Mouse (Mus musculus): ENCODE results near the gene Gse1. TPM values are rescaled to one million over a fixed set of nuclear protein-coding genes. Genes with fewer than 3 reads are reported as not detected.

The Gse1 gene
- polyA plus RNA-seq, 1 experiment from 2014 or later, result 23.9 TPM

DNA sequence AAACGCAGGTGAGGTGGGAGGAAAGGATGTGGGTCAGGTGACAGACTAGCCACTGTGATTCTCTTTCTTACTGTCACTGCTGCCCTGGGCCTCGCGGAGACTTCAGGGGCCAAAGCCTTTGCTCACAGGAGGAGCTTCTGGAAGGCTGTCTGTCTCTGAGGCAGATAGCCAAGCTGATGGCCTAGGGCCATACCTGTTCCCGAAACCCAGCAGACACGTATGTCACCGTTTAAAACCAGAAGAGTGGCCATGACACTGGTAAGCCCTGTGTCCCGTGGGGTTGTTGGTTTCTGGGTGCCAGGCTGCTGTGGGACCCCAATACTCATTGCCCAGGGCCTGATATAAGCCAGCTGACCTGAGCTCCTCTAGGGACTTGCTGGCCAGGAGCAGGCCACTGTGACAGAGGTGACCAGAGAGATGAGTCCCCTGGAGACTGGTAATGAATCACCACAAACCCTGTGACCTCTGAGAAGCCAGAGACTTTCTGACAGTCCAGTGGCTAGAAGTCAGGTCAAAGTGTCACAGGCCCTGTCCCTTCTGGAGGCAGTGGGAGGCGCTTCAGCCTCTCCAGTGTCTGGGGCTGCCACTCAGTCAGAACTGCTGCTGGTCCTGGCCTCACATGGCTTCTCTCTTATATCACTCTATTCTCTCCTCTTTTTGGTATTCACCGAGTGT is 253.9 kb downstream of the Gse1 start:
- Histone ChIP-seq H3K9ac (no peak overlapping the region), H3K4me2 (replicated peaks) (no peak overlapping the region), H3K4me1 (replicated peaks; ENCODE audit: control insufficient read depth, insufficient read depth, low read length) (peaks cover 40% of the 10 kb centered on the region), H3K4me3 (replicated peaks; ENCODE audit: low read length) (no peak overlapping the region), H3K36me3 (replicated peaks; ENCODE audit: control insufficient read depth, insufficient read depth) (no peaks in the 10 kb centered on the region), H3K9me3 (ENCODE audit: control insufficient read depth, low read length) (no peaks in the 10 kb centered on the region), H3K27me3 (ENCODE audit: control insufficient read depth, insufficient read depth, low read length) (no peaks in the 10 kb centered on the region), H3K27ac (no peak overlapping the region)
- no peak for DNase-seq (ENCODE audit: low spot score)
- ATAC-seq (ENCODE audit: low FRiP score), result no peak
- WGBS, result 77% methylated on average over 9 of the region's 9 CpGs

DNA sequence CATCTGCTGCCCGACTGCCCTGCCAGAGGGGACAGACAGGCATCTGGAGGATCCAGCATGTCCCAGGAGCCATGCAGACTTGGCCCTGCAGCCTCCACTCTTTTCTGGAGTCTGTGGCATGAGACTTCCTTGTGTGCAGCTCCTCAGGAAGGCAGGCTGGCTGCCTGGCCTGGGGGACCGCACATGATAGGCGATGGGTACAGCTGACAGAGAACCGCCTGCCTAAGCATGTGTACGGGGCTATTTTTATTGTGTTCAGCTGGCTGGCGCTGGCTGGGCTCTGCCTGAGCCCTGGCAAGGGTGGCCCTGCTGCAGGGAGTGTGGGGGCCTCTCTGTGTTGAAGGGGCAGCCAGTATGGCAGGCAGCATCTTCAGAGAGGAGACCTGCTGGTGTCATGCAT is 256.2 kb downstream of the Gse1 start:
- peak overlapping the region; percentile 68 for H3K27ac ChIP-seq
- DNase-seq (ENCODE audit: low spot score) (no peak), ATAC-seq (ENCODE audit: low FRiP score) (no peak)
- H3K4me2 ChIP-seq (replicated peaks), result 0 out of 2 replicates have a peak overlapping the region, but pooled peaks have one; percentile 27
- 27% methylated on average over 6 of the region's 6 CpGs for WGBS
- no peaks in the 10 kb centered on the region for H3K36me3 ChIP-seq (replicated peaks; ENCODE audit: control insufficient read depth, insufficient read depth)
- H3K9ac ChIP-seq, result peak overlapping the region; percentile 16; the same call in 1 of the 2 replicates
- no peaks in the 10 kb centered on the region for H3K27me3 ChIP-seq (ENCODE audit: control insufficient read depth, insufficient read depth, low read length)
- H3K4me3 ChIP-seq (replicated peaks; ENCODE audit: low read length), result no peak overlapping the region
- H3K4me1 ChIP-seq (replicated peaks; ENCODE audit: control insufficient read depth, insufficient read depth, low read length), result peaks cover 35% of the 10 kb centered on the region
- no peaks in the 10 kb centered on the region for H3K9me3 ChIP-seq (ENCODE audit: control insufficient read depth, low read length)

DNA sequence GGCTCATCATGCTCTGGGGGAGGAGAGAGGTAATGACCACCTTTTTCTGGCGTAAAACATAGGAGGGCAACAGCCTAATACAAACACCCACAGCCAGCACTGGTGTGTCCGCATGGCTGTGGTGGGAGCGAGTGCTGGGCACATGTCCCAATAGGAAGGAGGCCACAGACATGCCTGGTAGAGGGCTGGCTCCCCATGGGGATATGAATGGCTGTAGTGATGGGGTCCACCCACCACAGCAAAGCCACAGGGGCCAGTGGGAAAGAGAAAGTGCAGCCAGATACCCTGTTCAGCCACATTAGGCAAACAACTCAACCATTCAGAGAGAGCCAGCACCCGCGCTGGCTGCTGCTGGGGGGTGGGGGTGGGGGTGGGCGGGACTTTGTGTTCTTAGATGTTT is 256.9 kb downstream of the Gse1 start:
- ATAC-seq (ENCODE audit: low FRiP score), result peak; percentile 26; the same call in 1 of the 2 replicates
- WGBS, result 20% methylated on average over 6 of the region's 6 CpGs
- Histone ChIP-seq H3K27me3 (ENCODE audit: control insufficient read depth, insufficient read depth, low read length) (no peaks in the 10 kb centered on the region), H3K4me1 (replicated peaks; ENCODE audit: control insufficient read depth, insufficient read depth, low read length) (peaks cover 35% of the 10 kb centered on the region), H3K4me3 (replicated peaks; ENCODE audit: low read length) (no peak overlapping the region), H3K9me3 (ENCODE audit: control insufficient read depth, low read length) (no peaks in the 10 kb centered on the region), H3K36me3 (replicated peaks; ENCODE audit: control insufficient read depth, insufficient read depth) (no peaks in the 10 kb centered on the region), H3K27ac (peak overlapping the region; percentile 68), H3K9ac (no peak overlapping the region), H3K4me2 (replicated peaks) (peak overlapping the region; percentile 27; the same call in 1 of the 2 replicates)
- no peak for DNase-seq (ENCODE audit: low spot score)

DNA sequence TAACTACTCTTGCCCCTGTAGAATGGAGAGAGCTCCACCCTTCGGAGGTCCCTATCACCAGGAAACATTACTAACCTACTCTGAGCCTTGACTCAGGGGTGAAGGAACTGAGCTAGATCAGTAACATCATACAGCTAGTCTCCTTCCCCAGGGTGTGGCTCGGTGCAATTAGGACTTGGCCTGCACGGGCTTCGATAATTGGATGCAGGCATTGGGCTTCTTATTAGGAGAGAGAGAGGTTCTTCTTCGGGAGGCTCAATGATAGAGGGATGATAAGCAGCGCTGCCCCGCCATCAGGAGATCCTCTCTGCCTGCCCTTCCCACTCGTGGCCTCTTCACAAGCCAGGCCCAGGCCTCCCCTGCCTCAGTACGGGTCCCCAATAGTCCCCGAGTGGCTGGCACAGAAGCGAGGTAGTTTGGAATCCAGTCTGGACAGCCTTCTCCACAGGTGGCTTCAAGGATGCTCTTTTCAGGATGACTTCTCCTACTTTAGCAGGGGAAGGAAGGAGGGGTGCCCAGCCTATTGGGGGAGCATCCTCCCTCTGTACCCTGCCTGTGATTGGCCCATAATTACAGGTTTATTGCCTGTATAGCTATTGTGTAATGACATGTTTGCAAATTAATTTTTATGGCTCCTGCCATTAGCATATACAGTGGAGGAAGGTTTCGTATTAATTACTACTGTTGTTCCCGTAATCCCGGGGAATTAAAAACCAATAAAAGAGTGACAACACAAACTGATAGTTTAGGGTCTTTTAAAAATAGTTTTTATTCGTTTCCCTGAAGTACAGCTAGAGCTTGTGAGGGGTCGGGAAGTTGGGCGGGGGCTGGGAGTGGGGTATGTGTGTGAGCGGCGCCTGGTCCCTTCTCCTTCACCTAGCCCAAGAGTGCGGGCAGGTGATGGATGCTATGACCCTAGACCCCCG is 257.6 kb downstream of the Gse1 start:
- no peak for DNase-seq (ENCODE audit: low spot score)
- peak overlapping the region; percentile 100 for H3K27ac ChIP-seq
- H3K9ac ChIP-seq, result peak overlapping the region; percentile 94
- no peaks in the 10 kb centered on the region for H3K9me3 ChIP-seq (ENCODE audit: control insufficient read depth, low read length)
- peak overlapping the region; percentile 98 for H3K4me2 ChIP-seq (replicated peaks)
- peaks cover 41% of the 10 kb centered on the region for H3K4me1 ChIP-seq (replicated peaks; ENCODE audit: control insufficient read depth, insufficient read depth, low read length)
- H3K4me3 ChIP-seq (replicated peaks; ENCODE audit: low read length), result peak overlapping the region; percentile 87
- WGBS, result 21% methylated on average over 21 of the region's 21 CpGs
- H3K27me3 ChIP-seq (ENCODE audit: control insufficient read depth, insufficient read depth, low read length), result no peaks in the 10 kb centered on the region
- no peak for ATAC-seq (ENCODE audit: low FRiP score)
- no peaks in the 10 kb centered on the region for H3K36me3 ChIP-seq (replicated peaks; ENCODE audit: control insufficient read depth, insufficient read depth)

DNA sequence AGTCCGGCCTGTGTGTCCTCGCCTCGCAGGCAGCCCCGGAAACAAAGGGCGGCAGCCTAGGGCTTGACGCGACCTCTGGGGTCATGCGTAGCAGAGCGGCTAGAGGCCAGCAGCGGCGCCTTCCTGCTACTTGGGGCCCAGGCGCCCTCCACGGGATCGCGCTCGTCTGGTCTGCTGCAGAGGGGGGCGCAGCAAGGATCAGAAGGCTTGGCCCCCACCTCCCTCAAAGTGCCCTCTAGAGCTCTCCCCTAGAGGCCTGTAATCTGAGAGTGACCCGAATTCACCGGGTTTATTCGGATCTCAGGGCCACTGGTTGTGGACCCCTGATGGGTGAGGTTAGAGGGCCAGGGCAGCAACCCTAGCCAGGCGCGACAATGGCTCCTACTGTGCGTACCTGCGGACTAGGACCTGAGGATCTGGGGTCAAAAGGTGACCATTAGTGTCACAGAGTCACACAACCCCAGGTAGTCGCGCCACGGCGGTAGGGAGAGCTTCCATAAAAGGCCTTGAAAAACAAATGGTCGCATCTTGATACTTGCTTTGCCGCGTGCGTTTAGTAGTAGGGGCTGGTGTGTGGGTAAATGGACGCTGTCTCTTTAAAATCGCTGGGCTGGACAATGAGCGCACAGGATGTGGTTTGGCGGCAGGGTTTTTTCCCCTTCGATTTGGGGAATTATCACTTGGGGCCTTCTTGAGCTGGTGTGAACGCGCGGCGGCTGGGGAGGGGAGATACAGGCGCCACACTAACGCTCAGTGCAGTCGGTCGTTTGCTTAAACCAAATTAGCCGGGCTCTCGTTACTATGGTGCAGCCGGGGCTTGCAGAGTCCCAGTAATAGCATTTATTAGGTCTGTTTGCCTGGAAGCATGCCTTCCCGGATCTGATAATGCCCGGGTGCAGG is 258.5 kb downstream of the Gse1 start:
- H3K4me1 ChIP-seq (replicated peaks; ENCODE audit: control insufficient read depth, insufficient read depth, low read length), result peaks cover 51% of the 10 kb centered on the region
- peak; percentile 12; the same call in 1 of the 2 replicates for ATAC-seq (ENCODE audit: low FRiP score)

DNA sequence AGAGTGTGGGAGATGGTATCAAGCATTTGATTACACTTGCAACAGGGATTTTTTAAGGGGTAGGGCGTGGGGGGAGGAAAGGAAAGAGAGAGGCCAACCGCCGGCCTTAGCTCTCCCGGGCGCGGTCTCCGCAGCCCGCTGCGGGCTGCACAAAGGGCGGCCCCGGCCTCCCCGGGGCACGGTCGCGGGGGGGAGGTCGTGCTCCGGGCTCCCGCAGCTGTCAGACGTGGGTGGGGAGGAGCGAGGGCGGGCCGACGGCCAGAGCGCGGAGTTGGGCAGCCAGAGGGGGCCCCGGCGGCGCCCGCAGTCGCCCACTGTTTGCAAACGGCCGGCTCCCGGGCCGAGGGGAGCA is 259.1 kb downstream of the Gse1 start:
- WGBS, result under 1% methylated on average over 34 of the region's 34 CpGs
- peaks cover 57% of the 10 kb centered on the region for H3K4me1 ChIP-seq (replicated peaks; ENCODE audit: control insufficient read depth, insufficient read depth, low read length)
- H3K4me3 ChIP-seq (replicated peaks; ENCODE audit: low read length), result peak overlapping the region; percentile 87
- peak overlapping the region; percentile 98 for H3K4me2 ChIP-seq (replicated peaks)
- peak overlapping the region; percentile 94 for H3K9ac ChIP-seq
- ATAC-seq (ENCODE audit: low FRiP score), result peak; percentile 0; the same call in 1 of the 2 replicates
- no peak for DNase-seq (ENCODE audit: low spot score)
- H3K9me3 ChIP-seq (ENCODE audit: control insufficient read depth, low read length), result no peaks in the 10 kb centered on the region
- H3K27me3 ChIP-seq (ENCODE audit: control insufficient read depth, insufficient read depth, low read length), result no peaks in the 10 kb centered on the region
- no peaks in the 10 kb centered on the region for H3K36me3 ChIP-seq (replicated peaks; ENCODE audit: control insufficient read depth, insufficient read depth)
- H3K27ac ChIP-seq, result peak overlapping the region; percentile 100

More for the DNA sequence above, 258.5 kb downstream of the Gse1 start:
- no peaks in the 10 kb centered on the region for H3K36me3 ChIP-seq (replicated peaks; ENCODE audit: control insufficient read depth, insufficient read depth)
- H3K4me2 ChIP-seq (replicated peaks), result peak overlapping the region; percentile 98
- H3K9ac ChIP-seq, result peak overlapping the region; percentile 94
- peak overlapping the region; percentile 100 for H3K27ac ChIP-seq
- DNase-seq (ENCODE audit: low spot score), result peak; percentile 79
- no peaks in the 10 kb centered on the region for H3K27me3 ChIP-seq (ENCODE audit: control insufficient read depth, insufficient read depth, low read length)
- no peaks in the 10 kb centered on the region for H3K9me3 ChIP-seq (ENCODE audit: control insufficient read depth, low read length)
- 1% methylated on average over 49 of the region's 50 CpGs for WGBS
- peak overlapping the region; percentile 87 for H3K4me3 ChIP-seq (replicated peaks; ENCODE audit: low read length)

DNA sequence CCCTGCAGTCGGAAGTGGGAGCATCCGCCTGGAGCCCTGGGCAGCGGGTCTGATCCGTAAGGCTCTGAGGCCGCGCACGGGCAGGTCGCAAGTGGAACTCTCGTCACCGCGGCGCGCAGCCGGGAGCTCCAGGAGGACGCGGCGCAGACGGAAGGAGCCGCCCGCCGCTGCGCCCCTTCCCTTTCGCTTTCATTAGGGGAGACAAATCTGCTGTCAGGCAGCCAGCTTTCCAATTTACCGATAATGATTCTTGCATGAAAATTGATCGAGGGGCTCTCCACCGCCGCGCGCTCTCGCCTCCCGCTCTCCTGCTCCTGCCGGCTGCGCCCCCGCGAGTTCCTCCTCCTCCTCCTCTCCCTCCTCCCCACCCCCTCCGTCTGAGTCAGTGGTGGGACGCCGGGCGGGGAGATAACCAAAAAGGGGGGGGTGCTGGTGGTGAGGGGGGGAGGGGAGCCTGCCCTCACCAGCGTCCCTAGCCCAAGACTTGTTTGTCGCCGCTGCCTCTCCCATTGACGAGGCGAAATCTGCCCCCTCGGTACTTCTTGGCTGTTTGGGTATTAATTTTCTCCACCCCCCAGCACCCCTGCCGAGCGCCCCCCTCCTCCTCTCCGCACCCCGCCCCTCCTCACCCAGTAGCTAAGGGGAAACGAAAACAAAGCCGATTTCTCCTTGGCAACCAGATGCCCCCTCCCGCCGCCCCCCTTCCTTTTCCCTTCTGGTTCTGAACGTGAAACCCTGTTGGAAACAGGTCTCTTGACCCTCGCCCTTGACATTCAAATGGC is 259.7 kb downstream of the Gse1 start:
- peak overlapping the region; percentile 98 for H3K4me2 ChIP-seq (replicated peaks)
- H3K9me3 ChIP-seq (ENCODE audit: control insufficient read depth, low read length), result no peaks in the 10 kb centered on the region
- H3K9ac ChIP-seq, result peak overlapping the region; percentile 94
- peak overlapping the region; percentile 87 for H3K4me3 ChIP-seq (replicated peaks; ENCODE audit: low read length)
- DNase-seq (ENCODE audit: low spot score) (peak; percentile 86), ATAC-seq (ENCODE audit: low FRiP score) (peak; percentile 63)
- peaks cover 62% of the 10 kb centered on the region for H3K4me1 ChIP-seq (replicated peaks; ENCODE audit: control insufficient read depth, insufficient read depth, low read length)
- no peaks in the 10 kb centered on the region for H3K36me3 ChIP-seq (replicated peaks; ENCODE audit: control insufficient read depth, insufficient read depth)
- peak overlapping the region; percentile 100 for H3K27ac ChIP-seq
- no peaks in the 10 kb centered on the region for H3K27me3 ChIP-seq (ENCODE audit: control insufficient read depth, insufficient read depth, low read length)
- whole genome bisulfite sequencing, result 0% methylated on average over 50 of the region's 55 CpGs

DNA sequence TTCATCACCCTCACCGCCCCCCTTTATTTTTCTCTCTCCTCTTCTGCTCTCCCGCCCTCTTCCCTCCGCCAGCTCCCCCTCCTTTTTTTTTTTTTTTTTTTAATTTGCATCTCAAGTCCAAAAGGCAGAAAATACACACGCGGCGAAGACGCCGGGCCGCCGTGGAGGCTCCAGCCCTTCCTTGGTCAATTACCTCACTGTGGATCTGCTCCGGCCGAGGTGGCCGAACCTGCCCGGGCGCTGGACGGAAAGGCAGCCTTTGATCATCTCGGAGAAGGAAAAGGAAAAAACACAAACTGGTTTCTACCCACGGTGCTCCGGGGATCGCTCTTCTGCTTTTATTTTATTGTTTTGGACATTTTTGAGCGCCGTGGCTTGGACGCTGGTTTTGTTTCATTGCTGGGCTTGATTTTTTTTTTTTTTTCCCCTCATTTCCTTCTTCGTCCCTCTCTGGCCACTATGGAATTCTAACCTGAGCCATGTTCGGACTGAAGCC is 260.4 kb downstream of the Gse1 start:
- Histone ChIP-seq H3K27me3 (ENCODE audit: control insufficient read depth, insufficient read depth, low read length) (no peaks in the 10 kb centered on the region), H3K4me3 (replicated peaks; ENCODE audit: low read length) (peak overlapping the region; percentile 87), H3K27ac (peak overlapping the region; percentile 100), H3K4me1 (replicated peaks; ENCODE audit: control insufficient read depth, insufficient read depth, low read length) (peaks cover 68% of the 10 kb centered on the region), H3K36me3 (replicated peaks; ENCODE audit: control insufficient read depth, insufficient read depth) (no peaks in the 10 kb centered on the region), H3K9me3 (ENCODE audit: control insufficient read depth, low read length) (no peaks in the 10 kb centered on the region), H3K9ac (peak overlapping the region; percentile 94), H3K4me2 (replicated peaks) (peak overlapping the region; percentile 98)
- ATAC-seq (ENCODE audit: low FRiP score) (no peak), DNase-seq (ENCODE audit: low spot score) (no peak)
- under 1% methylated on average over 24 of the region's 25 CpGs for whole genome bisulfite sequencing
